Mouse (Mus musculus): Measurements from ENCODE around the gene Rbm12.

DNA sequence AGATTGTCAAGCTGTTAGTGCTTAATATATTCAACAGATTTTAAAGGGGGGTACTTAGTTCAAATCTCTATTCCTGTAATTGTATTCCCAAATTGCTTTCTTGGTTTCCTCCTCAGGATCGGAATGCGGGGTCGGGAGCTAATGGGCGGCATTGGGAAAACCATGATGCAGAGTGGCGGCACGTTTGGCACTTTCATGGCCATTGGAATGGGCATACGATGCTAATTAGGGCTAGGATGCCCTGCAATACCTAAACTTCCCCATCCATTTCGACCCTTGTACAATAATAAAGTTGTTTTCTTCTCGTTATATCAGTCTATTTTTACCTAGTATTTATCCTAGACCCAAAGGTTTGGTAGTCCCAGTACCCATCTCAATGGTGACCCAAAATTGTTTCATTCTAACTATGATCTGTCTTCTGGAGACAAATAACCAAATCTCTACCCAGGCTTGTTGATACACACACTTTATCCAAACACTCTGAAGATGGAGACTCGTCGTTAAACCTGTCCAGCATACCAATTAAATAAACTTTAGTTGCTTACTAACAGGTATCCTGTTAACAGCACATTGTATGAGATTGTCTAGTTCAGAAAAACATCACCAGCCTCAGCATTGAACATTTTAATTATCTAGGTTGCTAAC lies 33.8 kb upstream of the Rbm12 start:
- TF ChIP-seq CTCF (IDR thresholded peaks at IDR 0.05; ENCODE audit: insufficient read depth, low read depth, low read length) (no peak), POLR2A (IDR thresholded peaks at IDR 0.05; ENCODE audit: insufficient read depth, low read depth, low read length) (no peak)
